Mouse (Mus musculus) MEL (cell line): ENCODE results near the gene Cdkn1b. TPM values are rescaled to one million over a fixed set of nuclear protein-coding genes. Genes with fewer than 3 reads are reported as not detected.

ENCODE experiments used
- DNase-seq: peaks from one replicate; pipeline ENCODE4 v3.0.0; 2011; ENCODE audit warnings: low read depth, low spot score
- H3K27ac ChIP-seq: 2 replicates; pipeline ENCODE4 v1.5.1; 2012; ENCODE audit warnings: low read depth, mild to moderate bottlenecking, control low read depth, low read length, moderate library complexity; ENCODE audit not compliant: control insufficient read depth
- H3K27me3 ChIP-seq, 2 experiments: fragments of 150-350 bp in 1 of 2; sonication (generic) in 1 of 2; 2 replicates each; pipeline ENCODE4 v1.6.1; 2012; ENCODE audit warnings: low read length in 2 of 2, mild to moderate bottlenecking in 2 of 2, improper control_type of control experiment in 1 of 2, moderate library complexity in 1 of 2; ENCODE audit not compliant: insufficient read depth in 2 of 2, control insufficient read depth in 1 of 2
- H3K36me3 ChIP-seq, 2 experiments: 2 replicates each; pipeline ENCODE4 v1.6.1; 2012 to 2014; ENCODE audit warnings: low read length in 2 of 2, improper control_type of control experiment in 1 of 2, inconsistent platforms in 1 of 2, mild to moderate bottlenecking in 1 of 2; ENCODE audit not compliant: insufficient read depth in 2 of 2, control insufficient read depth in 1 of 2
- H3K4me1 ChIP-seq, 2 experiments: fragments of 150-350 bp in 1 of 2; sonication (generic) in 1 of 2; 2 replicates each; pipeline ENCODE4 v1.6.1; 2012; ENCODE audit warnings: low read length in 2 of 2, improper control_type of control experiment in 1 of 2, mild to moderate bottlenecking in 1 of 2; ENCODE audit not compliant: insufficient read depth in 2 of 2, control insufficient read depth in 1 of 2
- H3K4me3 ChIP-seq, 2 experiments: fragments of 150-350 bp in 1 of 2; sonication (generic) in 1 of 2; 2 replicates each; pipeline ENCODE4 v1.5.1; 2012; ENCODE audit warnings: low read depth in 2 of 2, low read length in 2 of 2, mild to moderate bottlenecking in 2 of 2, moderate library complexity in 2 of 2, control low read depth in 1 of 2, improper control_type of control experiment in 1 of 2; ENCODE audit not compliant: control insufficient read depth in 1 of 2, insufficient read depth in 1 of 2
- H3K79me2 ChIP-seq: 2 replicates; pipeline ENCODE4 v1.6.1; 2012; ENCODE audit warnings: mild to moderate bottlenecking, low read length, moderate library complexity; ENCODE audit not compliant: control insufficient read depth, poor library complexity, insufficient read depth
- H3K9ac ChIP-seq: 2 replicates; pipeline ENCODE4 v1.6.1; 2012; ENCODE audit warnings: low read depth, mild to moderate bottlenecking, control low read depth, low read length, moderate library complexity; ENCODE audit not compliant: control insufficient read depth, poor library complexity, severe bottlenecking
- H3K9me3 ChIP-seq: fragments of 150-350 bp; sonication (generic); replicated peaks from 2 replicates; pipeline ENCODE4 v1.6.1; 2012; ENCODE audit warnings: mild to moderate bottlenecking, low read length, improper control_type of control experiment, moderate library complexity; ENCODE audit not compliant: insufficient read depth
- BHLHE40 ChIP-seq: IDR thresholded peaks from 2 replicates; pipeline ENCODE4 v1.6.1; 2012; ENCODE audit warnings: low read depth, mild to moderate bottlenecking, inconsistent platforms, low read length, improper control_type of control experiment, borderline replicate concordance
- CHD1 ChIP-seq: IDR thresholded peaks from 2 replicates; pipeline ENCODE4 v1.6.1; 2012; ENCODE audit warnings: low read depth, mild to moderate bottlenecking, inconsistent platforms, low read length, improper control_type of control experiment
- CTCF ChIP-seq, 3 experiments: IDR thresholded peaks in 2 of 3; conservative IDR thresholded peaks in 1 of 3; 2 replicates each; pipeline ENCODE4 v1.5.1; 2011 to 2012; ENCODE audit warnings: low read length in 3 of 3, low read depth in 2 of 3, mild to moderate bottlenecking in 2 of 3, improper control_type of control experiment in 1 of 3, inconsistent platforms in 1 of 3, mixed read lengths in 1 of 3, moderate library complexity in 1 of 3; ENCODE audit not compliant: control insufficient read depth in 1 of 3, insufficient read depth in 1 of 3, poor library complexity in 1 of 3, severe bottlenecking in 1 of 3
- EP300 ChIP-seq, 2 experiments: IDR thresholded peaks; 2 replicates each; pipeline ENCODE4 v1.6.1; 2011; ENCODE audit warnings: improper control_type of control experiment in 2 of 2, low read length in 2 of 2, low read depth in 1 of 2, mild to moderate bottlenecking in 1 of 2
- ETS1 ChIP-seq: IDR thresholded peaks from 2 replicates; pipeline ENCODE4 v1.6.1; 2012; ENCODE audit warnings: low read depth, mild to moderate bottlenecking, inconsistent platforms, low read length, improper control_type of control experiment, moderate library complexity
- GABPA ChIP-seq: IDR thresholded peaks from 2 replicates; pipeline ENCODE4 v1.6.1; 2012; ENCODE audit warnings: low read depth, mild to moderate bottlenecking, inconsistent platforms, low read length, improper control_type of control experiment, moderate library complexity
- HCFC1 ChIP-seq: IDR thresholded peaks from 2 replicates; pipeline ENCODE4 v1.6.1; 2012; ENCODE audit warnings: low read depth, mild to moderate bottlenecking, inconsistent platforms, low read length, improper control_type of control experiment, moderate library complexity
- KAT2A ChIP-seq: conservative IDR thresholded peaks from 2 replicates; pipeline ENCODE4 v1.6.1; 2012; ENCODE audit warnings: low read depth, low read length, improper control_type of control experiment, inconsistent platforms
- MAFK ChIP-seq: IDR thresholded peaks from 2 replicates; pipeline ENCODE4 v1.6.1; 2011; ENCODE audit warnings: low read depth, mild to moderate bottlenecking, low read length, improper control_type of control experiment, borderline replicate concordance
- MAX ChIP-seq: IDR thresholded peaks from 2 replicates; pipeline ENCODE4 v1.6.1; 2011; ENCODE audit warnings: low read length, improper control_type of control experiment
- MEF2A ChIP-seq: IDR thresholded peaks from 2 replicates; pipeline ENCODE4 v1.6.1; 2014; ENCODE audit warnings: low read depth, mild to moderate bottlenecking, inconsistent platforms, low read length, improper control_type of control experiment; ENCODE audit not compliant: poor library complexity, insufficient replicate concordance, severe bottlenecking; ENCODE audit errors: extremely low read depth
- MXI1 ChIP-seq: IDR thresholded peaks from 2 replicates; pipeline ENCODE4 v1.6.1; 2011; ENCODE audit warnings: mild to moderate bottlenecking, low read depth, low read length, improper control_type of control experiment
- MYB ChIP-seq: IDR thresholded peaks from 2 replicates; pipeline ENCODE4 v1.6.1; 2011; ENCODE audit warnings: mild to moderate bottlenecking, low read depth, low read length, improper control_type of control experiment
- RAD21 ChIP-seq: IDR thresholded peaks from 2 replicates; pipeline ENCODE4 v1.6.1; 2011; ENCODE audit warnings: mild to moderate bottlenecking, low read depth, low read length, improper control_type of control experiment
- RCOR1 ChIP-seq: IDR thresholded peaks from 2 replicates; pipeline ENCODE4 v1.6.1; 2012; ENCODE audit warnings: low read depth, mild to moderate bottlenecking, inconsistent platforms, low read length, improper control_type of control experiment
- TAL1 ChIP-seq: IDR thresholded peaks from 2 replicates; pipeline ENCODE4 v1.6.1; 2012; ENCODE audit warnings: mild to moderate bottlenecking, inconsistent platforms, low read length, moderate library complexity, mixed read lengths
- TCF12 ChIP-seq: IDR thresholded peaks from 2 replicates; pipeline ENCODE4 v1.6.1; 2014; ENCODE audit warnings: low read depth, mild to moderate bottlenecking, inconsistent platforms, low read length, improper control_type of control experiment, moderate library complexity
- UBTF ChIP-seq: IDR thresholded peaks from 2 replicates; pipeline ENCODE4 v1.6.1; 2012; ENCODE audit warnings: low read depth, mild to moderate bottlenecking, inconsistent platforms, low read length, improper control_type of control experiment, moderate library complexity, borderline replicate concordance; ENCODE audit not compliant: insufficient read depth
- USF2 ChIP-seq, 2 experiments: IDR thresholded peaks; 2 replicates each; pipeline ENCODE4 v1.6.1; 2011 to 2012; ENCODE audit warnings: improper control_type of control experiment in 2 of 2, low read length in 2 of 2, borderline replicate concordance in 1 of 2, inconsistent platforms in 1 of 2, low read depth in 1 of 2, mild to moderate bottlenecking in 1 of 2; ENCODE audit not compliant: insufficient read depth in 1 of 2
- ZC3H11A ChIP-seq: IDR thresholded peaks from 2 replicates; pipeline ENCODE4 v1.6.1; 2012; ENCODE audit warnings: low read depth, mild to moderate bottlenecking, inconsistent platforms, low read length, improper control_type of control experiment
- ZKSCAN1 ChIP-seq: IDR thresholded peaks from 2 replicates; pipeline ENCODE4 v1.6.1; 2012; ENCODE audit warnings: low read depth, mild to moderate bottlenecking, inconsistent platforms, low read length, improper control_type of control experiment, moderate library complexity
- ZMIZ1 ChIP-seq: IDR thresholded peaks from 2 replicates; pipeline ENCODE4 v1.6.1; 2012; ENCODE audit warnings: low read depth, mild to moderate bottlenecking, inconsistent platforms, low read length, improper control_type of control experiment, moderate library complexity
- polyA plus RNA-seq, 2 experiments: library from polyadenylated mRNA; stranded (reverse) in 1 of 2; unstranded in 1 of 2; fragments of >175 nt in 1 of 2; fragments of >200 nt in 1 of 2; gene quantifications; 2 replicates each; pipeline versions ENCODE4 v1.2.1 to v1.2.4; 2012; ENCODE audit warnings: low replicate concordance in 2 of 2, low read depth in 1 of 2; ENCODE audit not compliant: insufficient read length in 2 of 2, insufficient read depth in 1 of 2, missing spikeins in 1 of 2
- total RNA-seq: library from RNA; depleted of rRNA; stranded (reverse); fragments of 300-350 nt; gene quantifications from 2 replicates; pipeline ENCODE4 v1.2.3, GENCODE M21; 2012

The Cdkn1b gene
- total and polyA plus RNA-seq, 3 experiments, result 7.7 to 21.2 TPM; not detected in 1

DNA sequence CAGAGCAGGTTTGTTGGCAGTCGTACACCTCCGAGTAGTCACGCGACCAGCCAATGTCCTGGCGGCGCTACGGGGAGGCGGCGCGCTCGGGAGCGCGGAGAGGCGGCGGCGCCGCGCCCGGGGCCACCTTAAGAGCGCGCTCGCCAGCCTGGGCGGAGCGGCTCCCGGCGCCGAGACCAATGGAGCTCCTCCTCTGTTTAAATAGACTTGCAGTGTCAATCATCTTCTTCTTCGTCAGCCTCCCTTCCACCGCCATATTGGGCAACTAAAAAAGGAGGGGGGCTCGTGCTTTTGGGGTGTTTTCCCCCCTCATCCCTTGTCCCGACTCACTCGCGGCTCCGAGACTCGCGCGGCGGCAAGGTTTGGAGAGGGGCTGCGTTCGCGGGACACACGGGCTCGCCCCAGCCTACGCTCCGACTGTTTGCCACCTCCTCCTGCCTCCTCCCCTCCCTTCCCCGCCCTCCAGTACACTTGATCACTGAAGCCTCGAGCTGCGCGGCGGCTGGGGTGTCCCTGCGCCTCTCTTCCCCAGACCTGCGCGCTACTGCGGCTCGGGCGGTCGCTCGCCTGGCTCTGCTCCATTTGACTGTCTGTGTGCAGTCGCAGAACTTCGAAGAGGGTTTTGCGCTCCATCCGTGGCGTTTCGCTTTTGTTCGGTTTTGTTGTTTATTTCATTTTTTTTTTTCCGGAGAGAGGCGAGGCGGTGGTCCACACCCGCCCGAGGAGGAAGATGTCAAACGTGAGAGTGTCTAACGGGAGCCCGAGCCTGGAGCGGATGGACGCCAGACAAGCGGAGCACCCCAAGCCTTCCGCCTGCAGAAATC, at the start of gene Cdkn1b (continued):
- no peak; the same call in 1 of the 2 replicates for TF ChIP-seq HCFC1
- peak; percentile 55 for TF ChIP-seq TCF12
- TF ChIP-seq RCOR1, result no peak; the same call in 1 of the 2 replicates
- peak; percentile 30; the same call in 1 of the 2 replicates for TF ChIP-seq ETS1
- no peak for TF ChIP-seq MYB

DNA sequence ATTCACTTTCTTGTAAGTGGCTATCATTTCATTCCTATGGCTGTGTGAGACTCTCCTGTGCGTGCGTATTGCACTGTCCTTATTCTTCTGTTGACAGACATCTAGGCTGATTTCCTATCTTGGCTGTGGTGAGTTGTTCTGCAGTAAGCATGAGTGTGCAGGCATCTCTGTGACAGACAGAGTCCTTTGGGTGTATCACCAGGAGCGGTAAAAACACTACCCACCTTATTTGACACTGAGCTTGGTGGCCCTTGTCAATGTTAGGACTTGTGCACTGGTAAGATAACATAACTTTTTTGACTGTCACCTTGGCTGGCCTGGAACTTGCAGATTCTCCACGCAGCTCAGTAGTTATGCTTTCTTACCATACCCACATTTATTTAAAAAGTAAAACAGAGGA, 49.3 kb upstream of the Cdkn1b start:
- no peaks in the 10 kb centered on the region for H3K4me1 ChIP-seq
- no peaks in the 10 kb centered on the region for H3K79me2 ChIP-seq
- TF ChIP-seq MXI1 (no peak), USF2 (IDR thresholded peaks at IDR 0.05; ENCODE audit: borderline replicate concordance in 1 of 2, insufficient read depth in 1 of 2, low read depth in 1 of 2, low read length in 2 of 2) (no peak), MEF2A (no peak), RAD21 (no peak), MAFK (no peak), KAT2A (no peak), ZKSCAN1 (no peak), CTCF (IDR thresholded peaks at IDR 0.05 in 2 of 3, conservative IDR thresholded peaks at IDR 0.05 in 1 of 3; ENCODE audit: control insufficient read depth in 1 of 3, insufficient read depth in 1 of 3, low read depth in 2 of 3, low read length in 3 of 3, poor library complexity in 1 of 3, severe bottlenecking in 1 of 3) (no peak)
- no peaks in the 10 kb centered on the region for H3K27me3 ChIP-seq
- H3K36me3 ChIP-seq, result no peaks in the 10 kb centered on the region
- H3K4me3 ChIP-seq, result no peak overlapping the region
- no peak for DNase-seq
- H3K9me3 ChIP-seq, result no peaks in the 10 kb centered on the region
- no peak overlapping the region for H3K27ac ChIP-seq
- H3K9ac ChIP-seq, result no peak overlapping the region

DNA sequence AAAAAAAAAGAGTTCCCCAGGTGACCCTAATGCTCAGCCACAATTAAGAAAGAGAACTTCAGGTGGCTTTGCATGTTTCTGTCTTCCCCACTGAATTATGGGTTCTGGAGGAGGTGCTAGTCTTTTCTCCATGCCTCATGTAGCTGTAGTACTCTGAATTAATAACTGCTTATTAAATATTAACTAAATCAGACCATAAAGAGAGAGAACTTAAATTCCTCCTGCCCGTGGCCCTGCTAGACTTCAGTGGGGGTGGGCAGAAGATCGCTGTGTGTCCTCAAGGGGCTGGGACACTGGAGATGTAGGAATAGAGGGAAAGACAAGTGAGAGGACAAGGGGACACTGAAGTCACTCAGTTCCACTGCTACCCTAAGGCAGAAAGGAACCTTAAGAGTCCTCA, 48.0 kb upstream of the Cdkn1b start:
- no peak overlapping the region for H3K4me3 ChIP-seq
- H3K79me2 ChIP-seq, result no peaks in the 10 kb centered on the region
- no peaks in the 10 kb centered on the region for H3K9me3 ChIP-seq
- H3K9ac ChIP-seq, result no peak overlapping the region
- no peaks in the 10 kb centered on the region for H3K27me3 ChIP-seq
- DNase-seq, result no peak
- H3K36me3 ChIP-seq, result no peaks in the 10 kb centered on the region
- no peaks in the 10 kb centered on the region for H3K4me1 ChIP-seq
- H3K27ac ChIP-seq, result no peak overlapping the region
- TF ChIP-seq BHLHE40, result no peak
- TF ChIP-seq KAT2A, result no peak
- no peak for TF ChIP-seq EP300 (IDR thresholded peaks at IDR 0.05; ENCODE audit: low read depth in 1 of 2, low read length in 2 of 2)
- no peak for TF ChIP-seq TAL1
- no peak for TF ChIP-seq CHD1
- TF ChIP-seq ZMIZ1, result no peak
- TF ChIP-seq MXI1, result no peak
- no peak for TF ChIP-seq MAX
- TF ChIP-seq MEF2A, result no peak
- no peak for TF ChIP-seq HCFC1
- TF ChIP-seq GABPA, result no peak
- no peak for TF ChIP-seq UBTF
- TF ChIP-seq ZC3H11A, result no peak
